Mouse (Mus musculus) liver, postnatal 0 days (tissue): ENCODE measurements around the gene Zfp385c. TPM values are rescaled to one million over a fixed set of nuclear protein-coding genes. Genes with fewer than 3 reads are reported as not detected.

Source experiments
- ATAC-seq: fragments of 200-750 bp; cut with Nextera tagmentation; 2 replicates; pipeline ENCODE4 v1.8.0; 2017; ENCODE audit warnings: mild to moderate bottlenecking, moderate library complexity
- DNase-seq: peaks from one replicate; pipeline ENCODE4 v3.0.0-alpha.2; 2016
- H3K27ac ChIP-seq: fragments of 300-500 bp; sonication (generic); 2 replicates; pipeline ENCODE4 v1.5.1; 2014; ENCODE audit warnings: antibody characterized with exemption, moderate library complexity, mild to moderate bottlenecking, low read depth
- H3K27me3 ChIP-seq: fragments of 300-500 bp; sonication (generic); 2 replicates; pipeline ENCODE4 v1.6.1; 2014; ENCODE audit warnings: low read length, control low read depth, mixed read lengths; ENCODE audit not compliant: insufficient read depth
- H3K36me3 ChIP-seq: fragments of 300-500 bp; sonication (generic); replicated peaks from 2 replicates; pipeline ENCODE4 v1.6.1; 2014; ENCODE audit warnings: mild to moderate bottlenecking, control low read depth, low read length, moderate library complexity, mixed read lengths; ENCODE audit not compliant: insufficient read depth
- H3K4me1 ChIP-seq: fragments of 300-500 bp; sonication (generic); 2 replicates; pipeline ENCODE4 v1.6.1; 2014; ENCODE audit warnings: antibody characterized with exemption, mild to moderate bottlenecking, control low read depth; ENCODE audit not compliant: insufficient read depth
- H3K4me2 ChIP-seq: fragments of 300-500 bp; sonication (generic); 2 replicates; pipeline ENCODE4 v1.6.1; 2014; ENCODE audit warnings: low read depth, mild to moderate bottlenecking, low read length, moderate library complexity, mixed read lengths
- H3K4me3 ChIP-seq: fragments of 300-500 bp; sonication (generic); 2 replicates; pipeline ENCODE4 v1.5.1; 2014; ENCODE audit warnings: low read depth, low read length
- H3K9ac ChIP-seq: fragments of 300-500 bp; sonication (generic); replicated peaks from 2 replicates; pipeline ENCODE4 v1.6.1; 2014; ENCODE audit warnings: mild to moderate bottlenecking, moderate library complexity
- H3K9me3 ChIP-seq: fragments of 300-500 bp; sonication (generic); 2 replicates; pipeline ENCODE4 v1.6.1; 2016; ENCODE audit warnings: mild to moderate bottlenecking, control low read depth, low read length, mixed read lengths
- CTCF ChIP-seq: sonication (generic); IDR thresholded peaks from 2 replicates; pipeline ENCODE4 v1.5.1; 2016; ENCODE audit warnings: antibody characterized with exemption, low read depth
- EP300 ChIP-seq: IDR thresholded peaks from 2 replicates; pipeline ENCODE4 v1.6.1; 2016; ENCODE audit warnings: antibody characterized with exemption, low read depth, mild to moderate bottlenecking
- WGBS: fragments of 180-500 bp; shearing (Covaris S2); extraction: QIAGEN DNeasy Blood & Tissue Kit; methylation state at CpG from one replicate; pipeline ENCODE4 v1.1.7; 2014; ENCODE audit not compliant: insufficient replicate concordance; 5-methylcytosine and 5-hydroxymethylcytosine counted together
- polyA plus RNA-seq: library from polyadenylated mRNA; unstranded; fragments of >200 nt; fragmentation: Nextera tagmentation; extraction: Ambion mirVana; gene quantifications from 2 replicates; pipeline ENCODE4 v1.2.1, GENCODE M21; 2015

Gene Zfp385c
- polyA plus RNA-seq, 1 experiment from 2014 or later = not detected

DNA sequence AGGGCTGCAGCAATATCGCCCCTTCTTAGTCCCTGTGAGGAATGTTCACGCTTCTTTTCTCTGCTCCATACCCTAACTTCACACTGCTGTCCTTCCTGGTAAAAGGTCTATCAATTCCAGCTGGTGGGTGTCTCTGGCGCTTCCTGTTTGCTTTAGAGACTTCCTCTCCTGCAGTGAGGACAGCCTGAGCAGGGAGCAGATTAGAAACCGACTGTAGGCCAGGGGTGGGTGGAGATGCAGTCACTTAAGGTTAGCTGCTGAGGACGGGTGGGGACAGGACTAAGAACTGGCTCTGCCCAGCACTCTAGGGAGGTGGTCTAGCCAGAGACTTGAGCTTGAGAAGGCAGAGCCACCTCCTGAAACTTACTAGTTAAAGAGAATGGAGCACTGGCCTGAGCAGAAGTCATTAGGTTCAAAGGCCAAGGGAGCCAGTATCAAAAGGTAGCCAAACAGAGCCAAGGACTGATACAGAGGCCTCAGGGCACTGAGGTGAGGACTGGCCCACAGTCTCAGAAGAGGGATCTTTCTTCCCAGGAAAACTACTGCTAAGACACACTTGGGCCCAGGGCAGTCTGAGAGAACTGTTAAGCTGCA is 32.8 kb upstream of the Zfp385c start:
- H3K4me3 ChIP-seq = no peak overlapping the region
- DNase-seq (no peak), ATAC-seq (peak; percentile 35)
- WGBS = 16% methylated on average over 5 of the region's 5 CpGs
- H3K36me3 ChIP-seq = peaks cover 3% of the 10 kb centered on the region
- peak overlapping the region; percentile 36; the same call in 1 of the 2 replicates for H3K9ac ChIP-seq
- no peaks in the 10 kb centered on the region for H3K27me3 ChIP-seq
- H3K4me1 ChIP-seq = peaks cover 61% of the 10 kb centered on the region
- peak overlapping the region; percentile 24; the same call in 1 of the 2 replicates for H3K4me2 ChIP-seq
- H3K9me3 ChIP-seq = no peaks in the 10 kb centered on the region
- H3K27ac ChIP-seq = peak overlapping the region; percentile 72
- TF ChIP-seq EP300 (no peak), CTCF (no peak)

GRCm38 (mm10) chr11:100722493-100723028 is 30.3 kb upstream of the Zfp385c start:
- Histone ChIP-seq H3K4me2 (peak overlapping the region; percentile 27), H3K4me1 (peaks cover 59% of the 10 kb centered on the region)

GRCm38 (mm10) chr11:100721776-100722492 is 29.7 kb upstream of the Zfp385c start:
- H3K27ac ChIP-seq = peak overlapping the region; percentile 64
- TF ChIP-seq EP300 (no peak), CTCF (no peak)
- H3K27me3 ChIP-seq = no peaks in the 10 kb centered on the region
- H3K36me3 ChIP-seq = peaks cover 28% of the 10 kb centered on the region
- DNase-seq (no peak), ATAC-seq (peak; percentile 63)
- peaks cover 54% of the 10 kb centered on the region for H3K4me1 ChIP-seq
- H3K9ac ChIP-seq = peak overlapping the region; percentile 2
- WGBS = 25% methylated on average over 8 of the region's 8 CpGs
- H3K4me3 ChIP-seq = no peak overlapping the region
- H3K4me2 ChIP-seq = peak overlapping the region; percentile 27
- no peaks in the 10 kb centered on the region for H3K9me3 ChIP-seq

More at GRCm38 (mm10) chr11:100722493-100723028, 30.3 kb upstream of the Zfp385c start:
- Histone ChIP-seq H3K4me3 (no peak overlapping the region), H3K27ac (peak overlapping the region; percentile 64), H3K9ac (no peak overlapping the region; the same call in 1 of the 2 replicates), H3K27me3 (no peaks in the 10 kb centered on the region), H3K36me3 (peaks cover 22% of the 10 kb centered on the region), H3K9me3 (no peaks in the 10 kb centered on the region)
- TF ChIP-seq CTCF (no peak), EP300 (no peak)
- DNase-seq = no peak
- ATAC-seq = no peak
- WGBS = 37% methylated on average over 2 of the region's 2 CpGs

- Histone ChIP-seq H3K4me3 (no peak overlapping the region), H3K36me3 (peaks cover 35% of the 10 kb centered on the region), H3K27me3 (no peaks in the 10 kb centered on the region), H3K4me2 (peak overlapping the region; percentile 27; the same call in 1 of the 2 replicates), H3K9me3 (no peaks in the 10 kb centered on the region), H3K9ac (peak overlapping the region; percentile 4; the same call in 1 of the 2 replicates), H3K4me1 (peaks cover 54% of the 10 kb centered on the region), H3K27ac (peak overlapping the region; percentile 71)
- ATAC-seq (peak; percentile 11; the same call in 1 of the 2 replicates), DNase-seq (no peak)
- TF ChIP-seq EP300 = peak; percentile 73; the same call in 1 of the 2 replicates
- no peak for TF ChIP-seq CTCF
- 27% methylated on average over 4 of the region's 4 CpGs for WGBS
Measured at GRCm38 (mm10) chr11:100721254-100721653, 29.0 kb upstream of the Zfp385c start.

DNA sequence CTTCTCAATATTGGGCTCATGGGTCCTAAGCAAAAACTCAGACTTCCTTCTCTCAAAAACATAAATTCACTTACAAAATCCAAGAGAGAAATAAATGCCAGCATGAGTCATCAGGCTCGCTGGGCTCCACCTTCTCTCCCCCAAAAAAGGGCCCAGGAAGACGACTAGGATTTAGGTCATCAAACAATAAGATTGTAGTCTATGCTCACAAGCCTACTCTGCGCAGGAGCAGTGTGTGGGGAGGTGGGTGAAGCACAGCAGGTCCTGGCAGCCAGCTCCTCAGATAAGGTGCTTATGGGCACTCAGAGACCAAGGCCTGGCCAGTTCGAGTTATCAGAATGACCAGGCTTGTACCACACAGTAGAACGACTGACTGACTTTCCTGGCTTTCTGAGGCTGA is 28.1 kb upstream of the Zfp385c start:
- H3K4me1 ChIP-seq = peaks cover 47% of the 10 kb centered on the region
- 45% methylated on average over 5 of the region's 5 CpGs for WGBS

GRCm38 (mm10) chr11:100719893-100720292 is 27.6 kb upstream of the Zfp385c start:
- Histone ChIP-seq H3K4me3 (no peak overlapping the region), H3K4me1 (peaks cover 43% of the 10 kb centered on the region), H3K36me3 (peaks cover 44% of the 10 kb centered on the region), H3K27ac (peak overlapping the region; percentile 71), H3K4me2 (no peak overlapping the region), H3K9ac (no peak overlapping the region), H3K27me3 (no peaks in the 10 kb centered on the region), H3K9me3 (no peaks in the 10 kb centered on the region)
- 84% methylated on average over 11 of the region's 11 CpGs for WGBS
- DNase-seq (no peak), ATAC-seq (no peak)
- TF ChIP-seq EP300 = no peak
- TF ChIP-seq CTCF = no peak

More for the DNA sequence above, 28.1 kb upstream of the Zfp385c start:
- ATAC-seq = no peak
- no peak for DNase-seq
- H3K9ac ChIP-seq = peak overlapping the region; percentile 4; the same call in 1 of the 2 replicates
- peak overlapping the region; percentile 71 for H3K27ac ChIP-seq
- TF ChIP-seq EP300 = no peak
- no peak for TF ChIP-seq CTCF
- H3K4me2 ChIP-seq = no peak overlapping the region
- H3K4me3 ChIP-seq = no peak overlapping the region
- H3K27me3 ChIP-seq = no peaks in the 10 kb centered on the region
- H3K9me3 ChIP-seq = no peaks in the 10 kb centered on the region
- H3K36me3 ChIP-seq = peaks cover 43% of the 10 kb centered on the region
